In genomic region chr5:7607517-7607916, GRCm38 (mm10) we compare ENCODE assay signal across 15 mouse cellular contexts.
"Had no signal": no experiment of that assay in that cellular context is flagged by ENCODE, and none has a peak within 500 bp of the region (broad histone marks: within the 10 kb centered on the region; RNA-seq: fewer than 3 reads in every experiment).

No protein-coding gene starts in this region.

- H3K4me3 ChIP-seq: neural tube, embryonic 13.5 days; neural tube, embryonic 15.5 days; stomach, embryonic 15.5 days had no signal

- H3K9me3 ChIP-seq: neural tube, embryonic 13.5 days; neural tube, embryonic 15.5 days; stomach, embryonic 15.5 days had no signal

- H3K9ac ChIP-seq: neural tube, embryonic 13.5 days; neural tube, embryonic 15.5 days; stomach, embryonic 15.5 days had no signal

- H3K36me3 ChIP-seq: neural tube, embryonic 13.5 days; neural tube, embryonic 15.5 days; stomach, embryonic 15.5 days had no signal

- H3K4me2 ChIP-seq: neural tube, embryonic 13.5 days; neural tube, embryonic 15.5 days; stomach, embryonic 15.5 days had no signal

- H3K4me1 ChIP-seq: neural tube, embryonic 13.5 days; neural tube, embryonic 15.5 days; stomach, embryonic 15.5 days had no signal

- H3K27ac ChIP-seq: neural tube, embryonic 13.5 days; neural tube, embryonic 15.5 days; stomach, embryonic 15.5 days; stomach, postnatal 0 days had no signal

- H3K27me3 ChIP-seq: neural tube, embryonic 13.5 days; neural tube, embryonic 15.5 days; stomach, embryonic 15.5 days had no signal

- DNase-seq: retina, postnatal 1 day; right cerebral cortex, adult 18-20 months; right cerebral cortex, postnatal 14 days; right cerebral cortex, postnatal 25 days; right cerebral cortex, postnatal 4 days; spleen, adult 18-20 months; thymus, adult 18-20 months; thymus, adult 2 months; thymus, postnatal 14 days; thymus, postnatal 25 days; thymus, postnatal 36 days had no signal
